Mouse (Mus musculus): ENCODE data around the gene Mia3.

DNA sequence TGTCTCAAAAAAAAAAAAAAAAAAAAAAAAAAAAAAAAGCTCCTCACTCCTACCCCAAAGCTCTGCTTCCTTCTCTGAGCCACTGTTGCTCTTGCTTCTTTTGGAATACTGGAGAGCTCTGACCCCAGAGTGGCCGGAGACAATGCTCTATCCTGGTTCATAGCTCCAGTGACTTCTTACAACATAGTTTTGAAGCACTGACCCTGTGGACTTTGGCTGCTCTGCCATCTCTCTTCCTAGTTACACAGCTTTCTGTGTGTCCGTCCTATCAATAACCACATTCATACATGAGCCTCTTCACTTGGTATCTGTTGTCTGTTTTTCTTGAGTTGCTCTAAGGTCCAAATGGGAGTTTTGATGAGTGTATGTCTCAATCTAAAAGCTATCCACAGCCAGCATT lies 57.3 kb downstream of the Mia3 start:
- TF ChIP-seq REST (IDR thresholded peaks at IDR 0.05; ENCODE audit: insufficient read depth, insufficient read length) (no peak), MYOG (IDR thresholded peaks at IDR 0.05; ENCODE audit: control insufficient read depth in 1 of 3, insufficient read depth in 1 of 3, insufficient read length in 2 of 3, low read depth in 2 of 3) (no peak), USF1 (IDR thresholded peaks at IDR 0.05; ENCODE audit: low read depth) (no peak), E2F4 (IDR thresholded peaks at IDR 0.05; ENCODE audit: insufficient read depth) (no peak), POLR2A (IDR thresholded peaks at IDR 0.05; ENCODE audit: insufficient read length, low read depth) (no peak), CEBPB (IDR thresholded peaks at IDR 0.05; ENCODE audit: insufficient read depth, poor library complexity, severe bottlenecking) (no peak), POLR2AphosphoS2 (IDR thresholded peaks at IDR 0.05; ENCODE audit: insufficient read length, low read depth) (no peak), TCF12 (IDR thresholded peaks at IDR 0.05; ENCODE audit: insufficient read depth, poor library complexity, severe bottlenecking) (no peak), MAX (IDR thresholded peaks at IDR 0.05; ENCODE audit: low read depth) (no peak)

Measured in myocyte (in vitro differentiated cells).